Mouse (Mus musculus): ENCODE data around the gene Slc25a16. TPM values are rescaled to one million over a fixed set of nuclear protein-coding genes. Genes with fewer than 3 reads are reported as not detected.
"Not testable (repeated sequence)": the region's sequence is repeated elsewhere in the genome, so short reads cannot be mapped to it uniquely, and the experiment has no call there.

Gene Slc25a16
- total RNA-seq, 2 experiments from 2014 or later, result 15.0 to 15.4 TPM

DNA sequence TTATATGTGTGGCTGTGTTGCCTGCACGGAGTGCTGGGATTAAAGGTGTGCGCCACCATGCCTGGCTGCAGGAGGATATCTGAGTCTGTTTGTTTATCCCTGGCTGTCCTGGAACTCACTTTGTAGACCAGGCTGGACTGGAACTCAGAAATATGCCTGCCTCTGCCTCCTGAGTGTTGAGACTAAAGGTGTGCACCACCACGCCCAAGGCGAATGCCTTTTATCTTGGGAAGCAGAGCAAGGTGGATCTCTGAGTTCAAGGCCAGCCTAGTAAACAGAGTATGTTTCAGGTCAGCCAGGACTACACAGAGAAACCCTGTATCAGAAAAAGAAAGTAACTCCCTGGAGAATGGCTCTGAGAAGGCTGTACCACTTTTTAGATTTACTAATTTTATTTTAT is 20.3 kb upstream of the Slc25a16 start:
- intact Hi-C loops (cut with DNase I), result no loop called here
- no peak for DNase-seq

DNA sequence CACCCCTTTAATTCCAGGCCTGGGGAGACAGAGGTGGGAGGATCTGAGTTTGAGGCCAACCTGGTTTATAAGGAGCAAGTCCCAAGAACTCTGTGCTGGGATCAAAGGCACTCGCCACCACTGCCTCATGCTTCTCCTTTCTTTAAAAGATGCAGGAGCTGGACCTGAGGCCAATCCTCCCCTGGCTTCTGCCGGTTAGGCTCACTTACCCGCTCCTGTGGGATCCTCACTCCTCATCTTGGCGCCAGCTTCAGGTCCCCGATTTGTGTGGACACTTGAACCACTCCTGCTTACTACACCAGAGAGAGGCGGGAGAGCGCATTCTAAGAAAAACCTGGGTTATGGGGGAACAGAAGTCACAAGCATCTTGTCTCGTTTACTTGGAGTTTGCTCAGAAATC is 18.6 kb upstream of the Slc25a16 start:
- DNase-seq, result no peak
- intact Hi-C loops (cut with DNase I), result no loop called here

DNA sequence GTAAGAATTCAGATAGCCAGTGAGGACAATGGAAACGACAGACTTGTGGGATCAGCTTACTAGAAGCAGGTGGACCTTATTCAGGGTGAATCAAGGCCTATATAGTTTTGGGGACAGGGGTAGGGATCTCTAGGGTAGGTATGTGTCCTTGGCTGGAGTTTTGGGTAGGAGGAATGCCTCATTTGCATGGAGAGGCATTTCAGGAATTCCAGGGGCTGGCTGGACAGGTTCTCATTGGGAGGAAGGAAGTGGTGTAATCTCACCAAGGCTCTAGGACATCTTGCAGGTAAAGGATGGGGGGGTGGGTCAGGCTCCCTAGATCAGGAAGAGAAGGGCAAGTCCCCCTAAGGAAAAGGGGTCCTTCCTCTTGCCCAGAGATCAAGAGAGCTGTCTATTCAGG is 17.6 kb upstream of the Slc25a16 start:
- intact Hi-C loops (cut with DNase I), result no loop called here
- no peak for DNase-seq

DNA sequence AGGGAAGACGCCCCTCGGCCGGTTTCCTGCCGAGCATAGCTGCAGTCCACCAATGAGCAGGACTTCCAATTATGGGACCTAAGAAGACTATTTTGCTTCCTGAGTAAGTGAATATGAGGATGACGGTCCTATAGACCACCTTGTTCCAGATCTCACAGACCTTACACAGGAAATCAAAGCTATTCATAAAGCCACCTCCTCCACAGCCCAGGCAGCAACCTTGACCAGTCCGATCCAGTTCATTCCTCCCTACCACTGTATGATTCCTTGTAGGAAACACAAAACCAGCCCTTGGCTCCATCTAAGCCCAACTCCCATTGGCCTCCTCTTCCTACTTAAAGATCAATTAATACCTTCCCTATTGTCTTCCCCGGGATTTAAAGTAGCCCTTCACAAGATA is 14.1 kb upstream of the Slc25a16 start:
- intact Hi-C loops (cut with DNase I), result no loop called here

DNA sequence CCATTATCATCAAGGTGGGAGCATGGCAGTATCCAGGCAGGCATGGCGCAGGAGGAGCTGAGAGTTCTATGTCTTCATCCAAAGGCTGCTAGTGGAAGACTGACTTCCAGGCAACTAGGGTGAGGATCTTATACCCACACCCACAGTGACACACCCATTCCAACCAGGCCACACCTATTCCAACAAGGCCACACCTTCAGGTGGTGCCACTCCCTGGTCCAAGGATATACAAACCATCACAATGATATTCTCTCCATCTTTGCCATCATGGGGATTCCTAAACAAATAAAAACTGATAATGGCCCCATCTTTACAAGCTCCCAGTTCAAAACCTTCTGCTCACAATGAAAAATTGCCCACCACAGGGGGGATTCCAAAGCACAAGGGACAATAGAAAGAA is 11.5 kb upstream of the Slc25a16 start, which contains the start of gene Tet1:
TSS of gene Tet1 (minus strand) at position 101 of the 400 bp plus-strand sequence.
- DNase-seq; intact Hi-C loops (cut with DNase I): not testable (repeated sequence)

More for the DNA sequence above, 14.1 kb upstream of the Slc25a16 start:
- DNase-seq, result no peak

DNA sequence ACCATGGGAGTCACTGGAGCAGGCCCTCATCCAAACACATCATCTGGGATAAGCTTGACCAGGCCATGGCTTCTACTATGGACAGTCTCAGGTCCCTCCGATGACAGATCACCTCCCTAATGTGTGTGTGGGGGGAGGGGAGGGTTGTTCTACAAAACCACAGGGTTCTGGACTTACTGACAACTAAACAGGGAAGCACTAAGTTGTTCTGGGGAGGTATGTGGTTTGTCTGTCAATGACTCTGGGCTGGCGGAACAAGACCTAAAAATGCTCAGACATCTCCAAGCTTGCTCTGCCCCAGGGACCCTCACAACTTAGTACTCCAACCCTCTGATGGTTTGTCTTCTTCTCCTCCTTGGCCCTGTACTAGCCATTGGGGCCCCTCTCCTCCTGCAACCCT is 9.3 kb upstream of the Slc25a16 start:
- DNase-seq, result no peak
- intact Hi-C loops (cut with DNase I), result no loop called here

DNA sequence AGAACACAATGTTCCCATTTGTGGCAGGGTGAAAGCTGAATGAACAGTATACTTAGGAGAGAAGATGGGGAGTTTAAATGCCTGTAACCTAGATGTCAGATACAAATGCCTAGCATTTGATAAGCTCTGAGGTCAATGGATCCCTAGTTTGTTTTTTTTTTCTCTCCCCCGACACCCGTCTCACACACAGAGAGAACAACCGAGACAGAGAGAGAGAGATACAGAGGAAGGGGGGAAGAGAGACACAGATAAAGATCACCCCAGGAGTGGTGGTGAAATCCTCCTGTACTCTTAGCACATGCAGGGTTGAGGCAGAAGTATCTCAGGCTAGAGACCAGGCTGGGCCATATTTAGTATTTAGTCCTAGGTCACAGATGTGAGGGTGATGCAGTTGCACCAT is 1.4 kb upstream of the Slc25a16 start:
- intact Hi-C loops (cut with DNase I), result no loop called here

DNA sequence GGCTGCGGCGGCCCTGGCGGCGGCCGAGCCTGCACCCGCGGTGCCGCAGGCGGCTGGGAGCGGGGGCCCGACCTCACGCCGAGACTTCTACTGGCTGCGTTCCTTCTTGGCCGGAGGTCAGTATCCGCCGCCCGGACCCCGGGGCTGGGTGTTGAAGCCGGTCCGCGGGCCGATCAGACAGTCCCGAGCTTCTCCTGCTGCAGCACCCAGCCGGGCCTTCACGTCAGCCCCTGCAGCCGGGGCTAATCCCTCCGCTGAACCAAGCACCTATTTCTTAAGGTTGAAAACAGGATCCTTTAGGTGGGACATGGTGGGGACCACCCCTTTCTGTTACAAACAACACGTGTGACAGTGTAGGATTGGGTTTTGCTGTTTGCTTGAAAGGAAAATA is 328 bp downstream of the Slc25a16 start:
- intact Hi-C loops (cut with DNase I), result loop anchor here (1.0 kb wide), 1 partner anchor 128 kb away; the partner anchor contains the start of gene Ccar1
- no peak for DNase-seq

More for the DNA sequence above, 1.4 kb upstream of the Slc25a16 start:
- DNase-seq, result no peak

DNA sequence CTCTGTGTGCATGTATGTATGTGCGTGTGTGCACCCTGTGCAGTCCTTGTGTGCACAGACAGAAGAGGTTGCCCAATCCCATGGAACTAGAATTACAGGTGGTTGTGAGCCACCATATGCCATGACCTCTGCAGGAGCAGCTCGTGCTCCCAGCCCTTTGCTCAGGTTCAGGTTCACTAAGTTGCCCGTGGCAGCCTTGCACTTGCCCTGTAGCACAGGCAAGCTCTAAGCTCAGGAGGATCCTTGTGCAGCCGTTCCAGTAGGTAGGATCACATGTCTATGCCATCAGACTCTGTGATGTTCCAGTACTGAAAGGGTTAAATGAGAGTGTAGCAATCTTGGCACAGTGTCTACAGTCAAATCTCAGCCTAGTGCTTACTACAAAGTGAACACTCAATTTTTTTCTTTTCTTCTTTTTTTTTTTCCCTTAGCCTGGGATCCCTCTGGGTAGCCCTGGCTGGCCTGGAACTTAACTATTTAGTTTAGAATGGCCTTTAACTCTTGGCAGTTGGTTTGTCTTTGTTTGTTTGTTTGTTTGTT is 3.7 kb downstream of the Slc25a16 start:
- intact Hi-C loops (cut with DNase I), result no loop called here
- no peak for DNase-seq

DNA sequence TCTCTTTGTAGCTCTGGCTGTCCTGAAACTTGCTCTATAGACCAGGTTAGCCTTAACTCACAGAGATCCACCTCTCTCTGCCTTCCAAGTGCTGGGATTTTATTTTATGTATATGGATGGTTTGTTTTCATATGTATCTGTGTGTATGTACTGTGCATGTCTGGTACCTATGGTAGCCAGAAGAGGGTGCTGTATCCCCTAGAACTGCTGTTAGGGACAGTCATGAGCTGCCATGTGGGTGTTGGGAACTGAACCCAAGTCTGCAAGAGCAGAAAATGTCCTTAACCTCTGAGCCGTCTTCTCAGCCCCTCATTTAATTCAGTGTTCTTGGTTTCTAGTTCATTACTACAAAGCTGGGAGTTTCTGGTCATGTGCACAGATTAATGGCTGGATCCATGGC is 11.9 kb downstream of the Slc25a16 start:
- no peak for DNase-seq
- intact Hi-C loops (cut with DNase I), result no loop called here

DNA sequence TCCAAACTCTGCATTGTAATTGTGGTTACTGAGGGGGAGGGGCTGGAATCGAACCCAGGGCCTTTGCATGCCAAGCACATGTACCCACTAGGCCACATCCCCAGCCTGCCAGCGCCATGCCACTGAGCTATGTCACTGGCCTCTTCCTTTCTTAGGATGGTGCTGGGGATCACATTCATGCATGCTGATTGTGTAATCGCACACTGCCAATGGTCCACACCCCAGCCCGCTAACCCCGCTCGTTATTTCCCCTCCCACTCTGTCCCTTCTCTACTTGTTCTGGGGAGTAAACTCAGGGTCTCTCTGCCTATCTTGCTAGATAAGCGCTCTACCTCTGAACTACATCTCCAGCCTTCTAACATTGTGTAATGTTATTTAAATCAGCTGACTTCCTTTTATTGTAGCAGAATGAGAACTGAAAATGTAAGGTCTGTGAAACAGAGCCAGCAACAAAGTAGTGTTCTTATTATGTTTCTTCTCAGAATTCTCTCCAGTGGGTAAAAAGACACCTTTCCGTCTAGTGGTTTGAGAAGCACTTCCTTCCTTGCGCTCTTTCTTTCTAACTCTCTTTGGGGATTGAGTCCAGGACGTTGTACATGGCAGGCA is 24.6 kb downstream of the Slc25a16 start:
- DNase-seq, result no peak
- intact Hi-C loops (cut with DNase I), result no loop called here

DNA sequence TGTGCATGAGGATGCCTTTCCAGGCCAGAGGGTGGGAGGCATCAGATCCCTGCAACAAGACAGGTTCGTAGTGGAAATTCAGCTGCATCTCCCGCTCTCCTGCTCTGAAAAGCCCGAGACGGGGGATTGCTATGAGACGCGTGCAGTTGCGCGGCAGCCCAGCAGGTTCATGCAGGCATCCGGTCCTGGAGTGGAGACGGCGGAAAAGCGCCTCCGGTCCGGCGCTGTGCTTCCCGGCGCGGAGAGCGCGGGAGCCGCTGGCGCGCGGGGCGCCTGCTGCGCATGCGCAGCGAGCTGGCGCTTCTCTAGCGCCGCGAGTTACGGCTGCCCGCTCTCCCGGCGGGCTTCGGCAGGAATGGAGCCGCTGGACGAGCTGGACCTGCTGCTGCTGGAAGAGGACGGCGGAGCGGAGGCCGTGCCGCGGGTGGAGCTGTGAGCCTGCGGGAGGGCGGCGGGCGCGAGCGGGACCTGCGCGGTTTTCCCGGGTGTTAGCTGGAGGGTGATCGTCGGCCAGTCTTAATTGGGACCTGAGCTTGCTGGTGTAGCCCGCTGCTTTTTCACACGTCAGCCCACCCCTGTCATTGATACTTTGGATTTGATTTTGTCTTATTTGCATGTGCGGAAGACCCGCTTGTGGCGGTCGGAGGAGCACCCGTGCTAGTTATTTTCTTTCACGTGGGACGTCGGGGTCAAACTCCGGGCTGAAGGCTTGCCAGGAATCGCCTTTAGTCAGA is 26.5 kb downstream of the Slc25a16 start, which contains the start of gene Dna2:
TSS of gene Dna2 (plus strand) at position 289 of the 734 bp plus-strand sequence.
- intact Hi-C loops (cut with DNase I), result no loop called here

DNA sequence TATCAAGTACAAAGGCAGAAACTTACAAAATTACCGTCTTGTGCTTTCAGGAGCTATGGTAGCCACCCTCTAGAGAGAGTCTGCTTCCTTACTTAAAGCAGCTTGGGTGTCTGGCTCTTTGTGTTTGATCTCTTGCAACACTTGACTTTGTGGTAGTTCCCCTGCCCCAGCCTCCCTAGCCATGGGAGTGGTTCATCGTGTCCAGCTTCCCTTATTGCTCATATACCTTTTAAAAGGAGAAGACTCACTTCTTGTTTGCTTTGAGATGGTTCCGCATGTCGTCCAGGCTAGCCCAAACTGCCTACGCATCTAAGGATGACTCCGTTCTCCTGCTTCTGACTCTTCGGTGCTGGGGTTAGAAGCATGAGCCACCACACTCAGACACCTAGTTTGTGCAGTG is 28.1 kb downstream of the Slc25a16 start:
- intact Hi-C loops (cut with DNase I), result no loop called here
- DNase-seq, result no peak

More for the DNA sequence above, 26.5 kb downstream of the Slc25a16 start, which contains the start of gene Dna2:
- peak; percentile 62 to 66 for DNase-seq

DNA sequence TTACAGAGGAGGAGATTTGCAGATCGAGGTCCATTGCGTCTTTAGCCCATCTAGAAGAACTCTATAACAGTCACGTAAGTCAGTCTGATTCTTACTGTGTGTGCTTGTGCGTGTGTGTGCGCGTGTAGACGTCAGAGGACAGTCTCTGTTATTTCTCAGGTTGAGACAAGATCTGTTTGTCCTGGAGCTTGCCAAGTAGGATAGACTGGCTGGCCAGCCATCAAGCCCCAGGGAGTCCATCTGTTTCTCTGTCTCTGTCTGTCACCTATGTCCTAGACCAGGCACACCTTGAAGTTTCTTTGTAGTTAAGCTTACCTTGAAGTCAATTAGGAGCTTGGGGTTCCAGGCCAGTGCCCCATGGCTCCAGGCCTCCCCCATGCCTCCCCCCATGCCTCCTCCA is 43.5 kb downstream of the Slc25a16 start:
- intact Hi-C loops (cut with DNase I), result no loop called here
- DNase-seq, result no peak

DNA sequence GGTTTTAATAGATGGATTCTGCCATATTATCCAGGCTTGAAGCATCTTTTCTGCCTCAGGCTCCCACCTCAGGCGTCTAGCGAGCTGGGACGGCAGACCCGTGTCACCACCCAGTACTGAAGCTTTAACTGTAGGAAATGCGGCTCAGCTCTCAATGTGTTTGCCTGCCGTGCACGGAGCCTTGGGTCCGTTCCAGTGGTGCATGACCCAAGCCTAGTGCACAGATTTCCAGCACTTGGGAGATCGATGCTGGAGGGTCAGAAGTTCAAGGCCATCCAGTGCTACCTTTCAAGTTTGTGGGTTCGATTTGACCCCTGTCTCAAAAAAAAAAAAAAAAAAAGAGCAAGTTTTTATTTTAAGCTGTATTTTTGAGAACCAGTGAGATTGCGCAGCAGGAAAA is 45.4 kb downstream of the Slc25a16 start:
- intact Hi-C loops (cut with DNase I), result no loop called here
- no peak for DNase-seq

DNA sequence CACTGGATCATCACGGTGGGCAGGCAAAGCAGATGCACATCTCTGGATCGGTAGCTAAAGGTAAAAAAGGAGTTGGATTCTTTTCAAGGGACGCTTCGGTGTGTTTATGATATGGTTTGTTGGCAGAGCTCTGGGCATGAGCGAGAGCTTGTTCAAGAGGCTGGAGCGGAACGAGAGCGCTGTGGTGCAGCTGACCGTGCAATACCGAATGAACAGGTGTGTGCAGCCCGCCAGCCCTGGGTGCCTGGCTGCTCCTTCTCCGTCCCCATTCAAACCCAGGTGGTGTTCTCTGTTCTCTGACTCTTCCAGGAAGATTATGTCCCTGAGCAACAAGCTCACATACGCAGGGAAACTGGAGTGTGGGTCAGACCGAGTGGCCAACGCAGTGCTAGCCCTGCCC is 45.9 kb downstream of the Slc25a16 start:
- intact Hi-C loops (cut with DNase I), result no loop called here
- DNase-seq, result no peak

DNA sequence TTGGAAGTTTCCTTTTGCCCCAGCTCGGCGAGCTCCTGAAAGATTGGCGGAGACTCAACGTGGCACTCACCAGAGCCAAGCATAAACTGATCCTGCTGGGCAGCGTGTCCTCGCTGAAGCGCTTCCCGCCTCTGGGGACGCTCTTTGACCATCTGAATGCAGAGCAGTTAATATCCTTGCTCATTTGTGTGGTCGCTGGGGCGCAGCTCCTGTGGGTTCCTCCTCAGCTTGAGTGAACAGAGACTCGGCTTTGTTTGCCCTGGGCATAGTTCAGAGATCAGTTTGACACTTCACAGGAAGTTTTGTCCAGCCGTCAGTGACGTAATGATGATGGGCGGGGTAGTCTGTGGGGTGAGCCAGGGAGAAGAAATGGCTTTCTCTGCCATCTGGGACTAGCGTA is 51.4 kb downstream of the Slc25a16 start:
- DNase-seq, result no peak
- intact Hi-C loops (cut with DNase I), result no loop called here

DNA sequence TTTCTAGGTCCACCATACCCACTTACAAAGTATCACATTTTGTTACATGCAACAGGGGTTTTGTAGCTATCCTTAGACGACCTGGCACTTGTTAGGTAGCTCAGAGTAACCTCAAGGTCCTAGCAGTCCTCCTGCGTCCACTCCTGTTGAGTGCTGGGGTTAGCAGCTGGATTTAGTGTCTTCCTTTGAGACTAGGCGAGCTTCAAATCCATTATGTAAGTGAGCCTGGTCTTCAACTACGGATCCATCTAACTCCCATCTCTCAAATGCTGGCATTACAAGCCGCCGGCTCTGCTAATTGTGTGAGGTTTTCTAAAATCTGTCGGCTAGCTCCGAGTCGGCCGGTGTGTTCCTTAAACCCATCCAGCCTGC is 59.2 kb downstream of the Slc25a16 start:
- intact Hi-C loops (cut with DNase I), result no loop called here
- no peak for DNase-seq

DNA sequence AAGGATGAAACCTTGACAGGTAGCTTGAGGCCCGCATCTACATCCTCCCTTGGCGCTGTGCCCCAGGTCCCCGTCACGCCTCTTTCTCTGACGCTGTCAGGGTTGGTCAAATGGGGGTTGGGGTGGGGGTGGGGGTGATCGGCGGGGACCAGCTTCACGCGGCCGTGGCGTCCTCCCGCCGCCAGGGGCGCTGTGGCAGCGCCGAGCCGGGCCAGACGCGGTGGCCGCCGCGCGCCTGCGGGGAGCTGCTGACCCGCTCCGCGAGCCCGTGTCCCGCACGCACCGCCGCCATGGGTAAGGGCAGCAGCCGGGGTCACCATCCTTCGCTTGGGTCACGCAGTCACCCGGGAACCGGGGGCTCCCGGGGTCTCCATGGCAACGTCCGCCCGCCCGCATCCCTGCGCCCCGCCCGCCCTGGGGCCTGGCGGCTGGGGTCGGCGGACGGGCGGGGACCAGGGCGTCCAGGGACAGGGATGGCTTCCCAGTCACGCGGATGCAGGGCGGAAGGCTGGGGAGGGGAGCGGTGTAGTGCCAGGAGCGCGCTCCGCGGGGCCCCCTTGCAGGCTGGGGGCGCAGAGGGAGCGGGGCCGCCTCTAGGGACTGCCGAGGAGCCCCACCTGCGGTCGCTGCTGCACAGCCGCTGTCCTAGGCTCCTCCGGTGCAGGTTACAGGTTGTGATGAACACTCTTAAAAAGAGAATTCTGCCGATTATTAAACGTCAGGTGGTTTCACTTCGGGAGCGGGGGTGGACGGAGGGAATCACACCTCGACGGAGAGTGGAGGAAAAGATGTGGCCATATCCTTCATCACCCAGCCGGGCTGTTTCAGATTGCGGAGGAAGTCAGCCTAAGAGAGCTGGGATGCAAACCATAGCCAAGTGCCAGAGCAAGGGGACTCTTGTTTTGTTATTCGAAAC is 59.9 kb downstream of the Slc25a16 start, which contains the start of gene Rufy2:
TSS of gene Rufy2 (plus strand) at position 185 of the 916 bp plus-strand sequence.
- peak; percentile 74 to 76 for DNase-seq
- intact Hi-C loops (cut with DNase I), result no loop called here

DNA sequence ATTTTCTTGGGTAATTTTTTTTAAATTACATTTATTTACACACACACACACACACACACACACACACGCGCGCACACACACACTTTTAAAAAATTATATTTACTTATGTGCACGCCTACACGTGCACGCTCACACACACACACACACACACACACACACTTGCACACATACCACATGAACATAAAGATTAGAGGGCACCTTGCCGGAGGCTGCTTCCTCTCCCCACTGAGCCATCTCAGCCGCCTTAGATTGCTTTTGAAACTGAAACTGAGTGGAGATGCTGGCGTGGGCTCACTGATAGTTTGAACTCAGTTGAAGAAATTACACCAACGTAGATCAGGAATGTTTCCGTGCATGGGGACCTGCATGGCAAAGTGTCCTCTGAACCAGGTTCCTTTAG is 63.6 kb downstream of the Slc25a16 start:
- DNase-seq, result no peak
- intact Hi-C loops (cut with DNase I), result no loop called here

DNA sequence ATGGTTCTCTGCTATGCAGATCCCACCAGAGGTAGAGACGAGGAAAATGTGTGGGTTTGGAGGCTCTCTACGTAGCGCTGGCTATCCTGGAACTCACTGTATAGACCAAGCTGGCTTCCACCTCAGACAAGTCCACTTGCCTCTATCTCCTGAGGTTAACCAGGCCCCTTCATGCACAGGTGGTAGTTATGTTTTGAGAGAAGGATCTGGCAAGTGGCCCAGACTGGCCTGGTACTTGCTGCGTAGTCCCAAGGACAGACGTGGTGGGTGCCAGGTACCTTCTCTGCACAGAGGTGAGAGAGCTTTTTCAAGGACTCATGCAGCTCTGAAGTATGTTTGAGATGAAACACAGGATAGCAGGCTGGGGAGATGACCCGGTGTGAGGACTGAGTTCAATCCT is 64.1 kb downstream of the Slc25a16 start:
- intact Hi-C loops (cut with DNase I), result no loop called here
- DNase-seq, result no peak

Data from gastrocnemius, postnatal 36 days (tissue).